Mouse (Mus musculus): Measurements from ENCODE around the gene Dzip1. TPM values are rescaled to one million over a fixed set of nuclear protein-coding genes. Genes with fewer than 3 reads are reported as not detected.

The Dzip1 gene
- total and polyA plus RNA-seq, 3 experiments = 3.1 to 30.9 (median 6.9) TPM

- H3K4me3 ChIP-seq (ENCODE audit: low read depth, low read length) = no peak overlapping the region
- no peaks in the 10 kb centered on the region for H3K9me3 ChIP-seq (replicated peaks)
- no peak for TF ChIP-seq GATA2 (IDR thresholded peaks at IDR 0.05; ENCODE audit: borderline replicate concordance, low read depth, low read length)
- TF ChIP-seq POLR2AphosphoS5 (IDR thresholded peaks at IDR 0.05; ENCODE audit: insufficient replicate concordance, low read depth, low read length) = no peak
- no peak for TF ChIP-seq TAL1 (conservative IDR thresholded peaks at IDR 0.05; ENCODE audit: low read depth, low read length)
- TF ChIP-seq CTCF (IDR thresholded peaks at IDR 0.05; ENCODE audit: low read depth, low read length) = no peak
- no peak for TF ChIP-seq GATA1 (IDR thresholded peaks at IDR 0.05; ENCODE audit: borderline replicate concordance, low read length)
- peaks cover 2% of the 10 kb centered on the region for H3K4me1 ChIP-seq (ENCODE audit: insufficient read depth, low read depth, low read length)
- ATAC-seq (ENCODE audit: extremely low read depth, insufficient number of reproducible peaks, low FRiP score, poor library complexity, severe bottlenecking) = no peak
- peaks cover 48% of the 10 kb centered on the region for H3K36me3 ChIP-seq (replicated peaks)
- DNase-seq (ENCODE audit: low spot score) = no peak
- no peaks in the 10 kb centered on the region for H3K27me3 ChIP-seq (ENCODE audit: insufficient read depth, low read length)
These were observed 26.8 kb upstream of the Dzip1 start for GRCm38 (mm10) chr14:118951912-118952583.

GRCm38 (mm10) chr14:118948841-118949240 lies 23.6 kb upstream of the Dzip1 start:
- TF ChIP-seq TAL1 (conservative IDR thresholded peaks at IDR 0.05; ENCODE audit: low read depth, low read length) (no peak), POLR2AphosphoS5 (IDR thresholded peaks at IDR 0.05; ENCODE audit: insufficient replicate concordance, low read depth, low read length) (no peak), GATA2 (IDR thresholded peaks at IDR 0.05; ENCODE audit: borderline replicate concordance, low read depth, low read length) (no peak), CTCF (IDR thresholded peaks at IDR 0.05; ENCODE audit: low read depth, low read length) (no peak), GATA1 (IDR thresholded peaks at IDR 0.05; ENCODE audit: borderline replicate concordance, low read length) (no peak)
- H3K36me3 ChIP-seq (replicated peaks) = peaks cover 37% of the 10 kb centered on the region
- no peak overlapping the region for H3K4me3 ChIP-seq (ENCODE audit: low read depth, low read length)
- no peaks in the 10 kb centered on the region for H3K9me3 ChIP-seq (replicated peaks)
- no peak for DNase-seq (ENCODE audit: low spot score)
- ATAC-seq (ENCODE audit: extremely low read depth, insufficient number of reproducible peaks, low FRiP score, poor library complexity, severe bottlenecking) = no peak
- no peaks in the 10 kb centered on the region for H3K27me3 ChIP-seq (ENCODE audit: insufficient read depth, low read length)
- H3K4me1 ChIP-seq (ENCODE audit: insufficient read depth, low read depth, low read length) = peaks cover 18% of the 10 kb centered on the region

GRCm38 (mm10) chr14:118944702-118945101 lies 19.4 kb upstream of the Dzip1 start:
- Histone ChIP-seq H3K4me3 (ENCODE audit: low read depth, low read length) (no peak overlapping the region), H3K27me3 (ENCODE audit: insufficient read depth, low read length) (no peaks in the 10 kb centered on the region), H3K9me3 (replicated peaks) (no peaks in the 10 kb centered on the region), H3K4me1 (ENCODE audit: insufficient read depth, low read depth, low read length) (peaks cover 29% of the 10 kb centered on the region), H3K36me3 (replicated peaks) (peaks cover 36% of the 10 kb centered on the region)
- no peak for DNase-seq (ENCODE audit: low spot score)
- TF ChIP-seq GATA1 (IDR thresholded peaks at IDR 0.05; ENCODE audit: borderline replicate concordance, low read length) = no peak
- TF ChIP-seq POLR2AphosphoS5 (IDR thresholded peaks at IDR 0.05; ENCODE audit: insufficient replicate concordance, low read depth, low read length) = no peak
- no peak for TF ChIP-seq GATA2 (IDR thresholded peaks at IDR 0.05; ENCODE audit: borderline replicate concordance, low read depth, low read length)
- no peak for TF ChIP-seq TAL1 (conservative IDR thresholded peaks at IDR 0.05; ENCODE audit: low read depth, low read length)
- TF ChIP-seq CTCF (IDR thresholded peaks at IDR 0.05; ENCODE audit: low read depth, low read length) = no peak
- ATAC-seq (ENCODE audit: extremely low read depth, insufficient number of reproducible peaks, low FRiP score, poor library complexity, severe bottlenecking) = no peak

GRCm38 (mm10) chr14:118942076-118942475 lies 16.8 kb upstream of the Dzip1 start:
- peaks cover 38% of the 10 kb centered on the region for H3K4me1 ChIP-seq (ENCODE audit: insufficient read depth, low read depth, low read length)
- ATAC-seq (ENCODE audit: extremely low read depth, insufficient number of reproducible peaks, low FRiP score, poor library complexity, severe bottlenecking) = no peak
- DNase-seq (ENCODE audit: low spot score) = no peak
- H3K36me3 ChIP-seq (replicated peaks) = peaks cover 38% of the 10 kb centered on the region
- no peak for TF ChIP-seq CTCF (IDR thresholded peaks at IDR 0.05; ENCODE audit: low read depth, low read length)
- TF ChIP-seq GATA2 (IDR thresholded peaks at IDR 0.05; ENCODE audit: borderline replicate concordance, low read depth, low read length) = no peak
- TF ChIP-seq TAL1 (conservative IDR thresholded peaks at IDR 0.05; ENCODE audit: low read depth, low read length) = no peak
- TF ChIP-seq POLR2AphosphoS5 (IDR thresholded peaks at IDR 0.05; ENCODE audit: insufficient replicate concordance, low read depth, low read length) = no peak
- TF ChIP-seq GATA1 (IDR thresholded peaks at IDR 0.05; ENCODE audit: borderline replicate concordance, low read length) = no peak
- H3K4me3 ChIP-seq (ENCODE audit: low read depth, low read length) = no peak overlapping the region
- no peaks in the 10 kb centered on the region for H3K9me3 ChIP-seq (replicated peaks)
- no peaks in the 10 kb centered on the region for H3K27me3 ChIP-seq (ENCODE audit: insufficient read depth, low read length)

GRCm38 (mm10) chr14:118940796-118941495 lies 15.7 kb upstream of the Dzip1 start:
- Histone ChIP-seq H3K4me1 (ENCODE audit: insufficient read depth, low read depth, low read length) (peaks cover 46% of the 10 kb centered on the region), H3K9me3 (replicated peaks) (no peaks in the 10 kb centered on the region), H3K4me3 (ENCODE audit: low read depth, low read length) (no peak overlapping the region), H3K36me3 (replicated peaks) (peaks cover 36% of the 10 kb centered on the region), H3K27me3 (ENCODE audit: insufficient read depth, low read length) (no peaks in the 10 kb centered on the region)
- ATAC-seq (ENCODE audit: extremely low read depth, insufficient number of reproducible peaks, low FRiP score, poor library complexity, severe bottlenecking) (no peak), DNase-seq (ENCODE audit: low spot score) (no peak)
- no peak for TF ChIP-seq GATA1 (IDR thresholded peaks at IDR 0.05; ENCODE audit: borderline replicate concordance, low read length)
- no peak for TF ChIP-seq POLR2AphosphoS5 (IDR thresholded peaks at IDR 0.05; ENCODE audit: insufficient replicate concordance, low read depth, low read length)
- no peak for TF ChIP-seq TAL1 (conservative IDR thresholded peaks at IDR 0.05; ENCODE audit: low read depth, low read length)
- no peak for TF ChIP-seq CTCF (IDR thresholded peaks at IDR 0.05; ENCODE audit: low read depth, low read length)
- TF ChIP-seq GATA2 (IDR thresholded peaks at IDR 0.05; ENCODE audit: borderline replicate concordance, low read depth, low read length) = no peak

GRCm38 (mm10) chr14:118938551-118938950 lies 13.3 kb upstream of the Dzip1 start:
- Histone ChIP-seq H3K27me3 (ENCODE audit: insufficient read depth, low read length) (peaks cover 6% of the 10 kb centered on the region; the same call in 1 of the 2 replicates), H3K4me3 (ENCODE audit: low read depth, low read length) (peak overlapping the region; percentile 97), H3K36me3 (replicated peaks) (peaks cover 22% of the 10 kb centered on the region), H3K9me3 (replicated peaks) (no peaks in the 10 kb centered on the region), H3K4me1 (ENCODE audit: insufficient read depth, low read depth, low read length) (peaks cover 33% of the 10 kb centered on the region)
- ATAC-seq (ENCODE audit: extremely low read depth, insufficient number of reproducible peaks, low FRiP score, poor library complexity, severe bottlenecking) (no peak), DNase-seq (ENCODE audit: low spot score) (peak; percentile 23)
- no peak for TF ChIP-seq CTCF (IDR thresholded peaks at IDR 0.05; ENCODE audit: low read depth, low read length)
- no peak for TF ChIP-seq GATA2 (IDR thresholded peaks at IDR 0.05; ENCODE audit: borderline replicate concordance, low read depth, low read length)
- no peak for TF ChIP-seq TAL1 (conservative IDR thresholded peaks at IDR 0.05; ENCODE audit: low read depth, low read length)
- TF ChIP-seq POLR2AphosphoS5 (IDR thresholded peaks at IDR 0.05; ENCODE audit: insufficient replicate concordance, low read depth, low read length) = no peak
- TF ChIP-seq GATA1 (IDR thresholded peaks at IDR 0.05; ENCODE audit: borderline replicate concordance, low read length) = no peak

All from G1E (cell line).